Mouse (Mus musculus): ENCODE measurements around the gene Gng3. TPM values are rescaled to one million over a fixed set of nuclear protein-coding genes. Genes with fewer than 3 reads are reported as not detected.
A peak's percentile ranks its signal among the peaks of the same experiment; 100 is the strongest.
"Not testable (repeated sequence)": the region's sequence is repeated elsewhere in the genome, so short reads cannot be mapped to it uniquely, and the experiment has no call there.

The Gng3 gene
- polyA plus RNA-seq, 1 experiment from 2014 or later: 25.2 TPM

DNA sequence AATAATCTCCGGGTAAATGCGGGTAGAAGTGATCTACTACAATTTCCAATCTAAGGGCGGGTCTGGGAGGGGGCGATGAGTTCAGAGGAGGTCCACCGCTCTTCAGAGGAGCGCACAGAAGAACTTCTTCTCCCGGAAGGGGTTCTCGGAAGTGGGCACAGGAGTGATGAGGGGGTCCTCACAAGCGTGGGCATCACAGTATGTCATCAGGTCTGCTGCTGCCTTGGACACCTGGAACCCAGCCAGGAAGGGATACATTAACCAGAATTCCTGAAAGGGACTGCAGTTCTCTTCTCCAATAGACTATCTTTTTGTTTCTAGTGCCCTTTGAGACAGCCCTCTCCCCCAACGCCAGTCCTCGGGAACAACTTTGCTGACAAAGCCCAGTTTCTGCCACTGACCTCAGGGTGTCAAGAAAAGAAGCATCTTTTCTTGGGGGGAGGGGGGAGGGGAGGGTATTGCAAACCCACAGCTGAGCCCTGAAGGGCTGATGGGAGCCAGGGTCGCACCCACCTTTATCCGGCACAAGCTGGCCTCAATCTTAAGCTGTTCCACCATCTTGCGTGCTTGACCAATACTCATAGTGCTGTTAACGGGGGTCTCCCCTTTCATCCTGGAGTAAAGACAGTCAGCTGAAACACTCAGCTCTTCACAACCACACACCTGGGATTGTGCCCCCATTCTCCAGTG, 808 bp downstream of the Gng3 start:
- H3K9ac ChIP-seq (ENCODE audit: low read length): peak overlapping the region; percentile 75
- peaks cover 23% of the 10 kb centered on the region for H3K4me1 ChIP-seq (replicated peaks; ENCODE audit: control insufficient read depth, insufficient read depth, low read length)
- peak overlapping the region; percentile 96 for H3K27ac ChIP-seq (ENCODE audit: low read depth)
- H3K36me3 ChIP-seq (ENCODE audit: control insufficient read depth, insufficient read depth, low read length): peaks cover 23% of the 10 kb centered on the region
- H3K4me2 ChIP-seq (ENCODE audit: low read length): peak overlapping the region; percentile 98
- ATAC-seq (replicated peaks; ENCODE audit: low FRiP score, low TSS enrichment, low read depth): 0 out of 2 replicates have a peak, but pooled peaks have one; percentile 25
- peak overlapping the region; percentile 61 for H3K4me3 ChIP-seq (ENCODE audit: low read depth, low read length)
- no peaks in the 10 kb centered on the region for H3K9me3 ChIP-seq (ENCODE audit: control insufficient read depth, low read length)
- WGBS: 21% methylated on average over 15 of the region's 15 CpGs
- DNase-seq (ENCODE audit: low spot score): no peak
- H3K27me3 ChIP-seq (replicated peaks; ENCODE audit: control insufficient read depth, insufficient read depth, low read length): no peaks in the 10 kb centered on the region

DNA sequence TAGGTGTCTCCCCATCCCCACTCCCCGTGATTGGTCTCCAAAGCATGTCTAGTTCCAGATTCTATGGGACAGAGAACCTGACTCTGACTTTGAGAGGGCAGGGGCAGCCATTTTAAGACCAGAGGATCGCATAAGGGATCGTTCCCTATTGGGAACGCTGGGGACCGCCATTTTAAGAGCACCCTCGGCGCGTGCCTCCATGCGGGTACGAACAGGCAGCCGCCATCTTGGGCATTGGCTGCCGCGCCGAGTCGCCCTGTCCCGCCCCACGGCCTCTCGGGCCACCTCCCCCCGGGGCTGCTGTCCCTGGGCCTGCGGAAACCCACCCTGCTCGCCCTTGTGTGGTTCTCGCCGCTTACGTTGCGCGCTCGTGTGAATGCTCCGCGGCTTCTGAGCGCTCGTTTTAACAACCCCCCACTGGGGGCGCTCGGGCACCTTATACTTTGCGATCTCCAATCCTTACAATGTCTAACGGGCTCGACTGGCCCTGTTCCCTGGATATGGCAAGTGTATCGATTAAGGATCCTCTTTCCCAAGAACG, 1.7 kb downstream of the Gng3 start, which contains the start of gene Bscl2:
Bscl2 (plus strand) TSS at position 217 of the 541 bp plus-strand sequence.
- WGBS: under 1% methylated on average over 38 of the region's 38 CpGs
- Histone ChIP-seq H3K4me3 (ENCODE audit: low read depth, low read length) (peak within 1 kb of the TSS; percentile 61), H3K4me2 (ENCODE audit: low read length) (peak within 1 kb of the TSS; percentile 98), H3K4me1 (replicated peaks; ENCODE audit: control insufficient read depth, insufficient read depth, low read length) (peaks cover 23% of the 10 kb centered on the region), H3K27me3 (replicated peaks; ENCODE audit: control insufficient read depth, insufficient read depth, low read length) (no peaks in the 10 kb centered on the region), H3K9me3 (ENCODE audit: control insufficient read depth, low read length) (no peaks in the 10 kb centered on the region), H3K27ac (ENCODE audit: low read depth) (peak within 1 kb of the TSS; percentile 96), H3K36me3 (ENCODE audit: control insufficient read depth, insufficient read depth, low read length) (peaks cover 27% of the 10 kb centered on the region), H3K9ac (ENCODE audit: low read length) (peak within 1 kb of the TSS; percentile 75)
- ATAC-seq (replicated peaks; ENCODE audit: low FRiP score, low TSS enrichment, low read depth): peak; percentile 74
- peak; percentile 95 for DNase-seq (ENCODE audit: low spot score)

DNA sequence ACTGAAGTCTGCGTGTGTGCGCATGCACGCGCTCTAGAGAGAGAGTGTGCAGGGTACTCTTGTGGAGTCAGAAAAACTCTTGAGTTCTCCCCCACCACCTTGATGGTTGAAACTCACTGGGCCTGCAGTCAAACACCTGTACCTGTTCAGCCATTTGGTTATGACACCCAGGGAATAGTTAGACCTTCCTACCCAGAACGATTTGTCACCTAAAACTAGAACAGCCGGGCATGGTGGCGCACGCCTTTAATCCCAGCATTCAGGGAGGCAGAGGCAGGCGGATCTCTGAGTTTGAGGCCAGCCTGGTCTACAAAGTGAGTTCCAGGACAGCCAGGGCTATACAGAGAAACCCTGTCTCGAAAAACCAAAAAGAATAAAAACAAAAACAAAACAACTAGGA, 2.7 kb downstream of the Gng3 start:
- WGBS: 97% methylated on average over 10 of the region's 10 CpGs
- not testable (repeated sequence) for DNase-seq (ENCODE audit: low spot score)

DNA sequence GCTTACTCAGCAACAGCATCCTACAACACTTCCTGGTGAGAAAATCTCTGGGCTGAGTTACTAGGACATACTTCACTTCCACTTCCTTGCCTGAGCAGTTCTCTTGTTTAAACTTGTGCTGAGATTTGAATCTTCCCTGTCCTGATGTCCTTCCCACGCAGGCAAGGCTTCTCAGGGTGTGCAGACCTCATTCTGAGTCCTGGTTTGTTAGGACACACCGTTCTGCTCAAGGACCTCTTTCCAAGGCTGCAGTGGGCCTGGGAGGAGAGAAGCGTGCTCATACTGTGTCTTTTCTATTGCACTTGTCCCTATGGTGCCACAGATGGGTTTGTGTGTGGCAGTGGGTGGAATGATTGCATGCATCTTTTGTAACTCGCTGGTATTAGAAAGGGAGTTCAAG, 6.0 kb downstream of the Gng3 start:
- Histone ChIP-seq H3K27ac (ENCODE audit: low read depth) (no peak overlapping the region), H3K9ac (ENCODE audit: low read length) (no peak overlapping the region), H3K36me3 (ENCODE audit: control insufficient read depth, insufficient read depth, low read length) (peaks cover 70% of the 10 kb centered on the region), H3K27me3 (replicated peaks; ENCODE audit: control insufficient read depth, insufficient read depth, low read length) (no peaks in the 10 kb centered on the region), H3K9me3 (ENCODE audit: control insufficient read depth, low read length) (no peaks in the 10 kb centered on the region), H3K4me2 (ENCODE audit: low read length) (no peak overlapping the region), H3K4me1 (replicated peaks; ENCODE audit: control insufficient read depth, insufficient read depth, low read length) (peaks cover under 1% of the 10 kb centered on the region; the same call in 1 of the 2 replicates), H3K4me3 (ENCODE audit: low read depth, low read length) (no peak overlapping the region)
- DNase-seq (ENCODE audit: low spot score) (no peak), ATAC-seq (replicated peaks; ENCODE audit: low FRiP score, low TSS enrichment, low read depth) (no peak)
- 93% methylated on average over 4 of the region's 4 CpGs for WGBS

More for the DNA sequence above, 2.7 kb downstream of the Gng3 start:
- H3K4me3 ChIP-seq (ENCODE audit: low read depth, low read length); ATAC-seq (replicated peaks; ENCODE audit: low FRiP score, low TSS enrichment, low read depth); H3K27ac ChIP-seq (ENCODE audit: low read depth); H3K4me2 ChIP-seq (ENCODE audit: low read length); H3K9ac ChIP-seq (ENCODE audit: low read length); H3K27me3 ChIP-seq (replicated peaks; ENCODE audit: control insufficient read depth, insufficient read depth, low read length); H3K9me3 ChIP-seq (ENCODE audit: control insufficient read depth, low read length): not testable (repeated sequence)
- Histone ChIP-seq H3K36me3 (ENCODE audit: control insufficient read depth, insufficient read depth, low read length) (peaks cover 37% of the 10 kb centered on the region), H3K4me1 (replicated peaks; ENCODE audit: control insufficient read depth, insufficient read depth, low read length) (peaks cover 23% of the 10 kb centered on the region)

DNA sequence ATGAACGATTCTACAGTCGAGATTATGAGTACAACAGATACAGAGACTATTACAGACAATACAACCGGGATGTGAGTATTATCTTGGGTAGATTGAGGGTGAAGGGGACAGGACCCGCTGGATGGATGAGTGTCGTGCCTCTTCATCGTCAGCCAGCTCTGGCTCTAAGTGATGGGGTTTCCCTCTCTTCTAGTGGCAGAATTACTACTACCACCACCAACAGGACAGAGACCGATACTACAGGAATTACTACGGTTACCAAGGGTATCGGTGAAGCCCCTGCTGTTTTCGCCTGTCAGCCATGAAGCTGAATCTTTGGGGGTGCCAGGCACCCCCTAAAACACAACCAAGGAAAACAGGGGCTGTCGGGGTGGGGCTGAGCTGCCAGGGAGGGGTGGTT, 7.7 kb downstream of the Gng3 start:
- ATAC-seq (replicated peaks; ENCODE audit: low FRiP score, low TSS enrichment, low read depth) (no peak), DNase-seq (ENCODE audit: low spot score) (no peak)
- Histone ChIP-seq H3K9me3 (ENCODE audit: control insufficient read depth, low read length) (no peaks in the 10 kb centered on the region), H3K4me1 (replicated peaks; ENCODE audit: control insufficient read depth, insufficient read depth, low read length) (no peaks in the 10 kb centered on the region), H3K27ac (ENCODE audit: low read depth) (no peak overlapping the region), H3K4me3 (ENCODE audit: low read depth, low read length) (no peak overlapping the region), H3K9ac (ENCODE audit: low read length) (no peak overlapping the region), H3K27me3 (replicated peaks; ENCODE audit: control insufficient read depth, insufficient read depth, low read length) (no peaks in the 10 kb centered on the region), H3K36me3 (ENCODE audit: control insufficient read depth, insufficient read depth, low read length) (peaks cover 87% of the 10 kb centered on the region), H3K4me2 (ENCODE audit: low read length) (no peak overlapping the region)
- WGBS: 78% methylated on average over 11 of the region's 11 CpGs

DNA sequence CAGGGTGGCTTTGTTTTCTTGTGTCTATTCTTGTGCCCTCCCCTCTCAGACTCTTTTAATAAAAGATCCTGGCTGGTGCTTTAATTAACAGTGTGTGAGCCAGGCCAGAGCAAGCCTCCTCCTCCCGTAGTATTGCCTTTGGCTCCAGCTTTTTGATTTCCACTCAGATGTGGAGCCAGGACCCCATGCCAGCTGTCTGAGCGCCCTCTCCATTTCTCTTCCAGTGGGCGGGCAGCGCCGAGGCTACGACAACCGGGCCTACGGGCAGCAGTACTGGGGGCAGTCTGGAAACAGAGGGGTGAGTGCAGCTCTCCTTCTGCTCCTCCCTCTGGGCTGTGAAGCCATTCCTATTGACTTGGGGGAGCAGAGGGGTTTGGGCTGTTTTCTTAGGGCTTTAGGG, 8.3 kb downstream of the Gng3 start:
- no peaks in the 10 kb centered on the region for H3K4me1 ChIP-seq (replicated peaks; ENCODE audit: control insufficient read depth, insufficient read depth, low read length)
- H3K4me2 ChIP-seq (ENCODE audit: low read length): no peak overlapping the region
- H3K4me3 ChIP-seq (ENCODE audit: low read depth, low read length): no peak overlapping the region
- ATAC-seq (replicated peaks; ENCODE audit: low FRiP score, low TSS enrichment, low read depth) (no peak), DNase-seq (ENCODE audit: low spot score) (no peak)
- H3K9ac ChIP-seq (ENCODE audit: low read length): no peak overlapping the region
- 90% methylated on average over 8 of the region's 8 CpGs for WGBS
- no peaks in the 10 kb centered on the region for H3K9me3 ChIP-seq (ENCODE audit: control insufficient read depth, low read length)
- H3K36me3 ChIP-seq (ENCODE audit: control insufficient read depth, insufficient read depth, low read length): peaks cover 93% of the 10 kb centered on the region
- no peaks in the 10 kb centered on the region for H3K27me3 ChIP-seq (replicated peaks; ENCODE audit: control insufficient read depth, insufficient read depth, low read length)
- no peak overlapping the region for H3K27ac ChIP-seq (ENCODE audit: low read depth)

DNA sequence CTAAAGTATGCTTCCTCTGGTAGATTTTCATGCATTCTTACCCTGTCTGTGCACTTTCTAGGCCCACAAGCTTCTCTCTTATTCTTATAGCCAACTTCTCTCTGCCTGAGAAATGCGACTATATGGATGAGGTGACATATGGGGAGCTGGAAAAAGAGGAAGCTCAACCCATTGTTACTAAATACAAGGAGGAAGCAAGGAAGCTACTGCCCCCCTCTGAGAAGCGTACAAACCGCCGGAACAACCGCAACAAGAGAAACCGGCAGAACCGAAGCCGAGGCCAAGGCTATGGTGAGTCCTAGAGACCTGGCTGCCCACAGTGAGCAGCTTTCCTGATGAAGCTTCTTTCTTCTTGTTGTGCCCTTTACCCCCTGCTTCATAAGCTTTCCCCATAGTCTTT, 9.3 kb downstream of the Gng3 start, which contains the start of gene AC129217.1:
AC129217.1 (plus strand) TSS at position 114 of the 400 bp plus-strand sequence.
- Histone ChIP-seq H3K9me3 (ENCODE audit: control insufficient read depth, low read length) (no peaks in the 10 kb centered on the region), H3K36me3 (ENCODE audit: control insufficient read depth, insufficient read depth, low read length) (peaks cover 100% of the 10 kb centered on the region), H3K27me3 (replicated peaks; ENCODE audit: control insufficient read depth, insufficient read depth, low read length) (no peaks in the 10 kb centered on the region), H3K4me3 (ENCODE audit: low read depth, low read length) (no peak within 1 kb of the TSS), H3K27ac (ENCODE audit: low read depth) (no peak within 1 kb of the TSS), H3K4me1 (replicated peaks; ENCODE audit: control insufficient read depth, insufficient read depth, low read length) (no peaks in the 10 kb centered on the region), H3K4me2 (ENCODE audit: low read length) (no peak within 1 kb of the TSS), H3K9ac (ENCODE audit: low read length) (no peak within 1 kb of the TSS)
- 96% methylated on average over 8 of the region's 8 CpGs for WGBS
- ATAC-seq (replicated peaks; ENCODE audit: low FRiP score, low TSS enrichment, low read depth) (no peak), DNase-seq (ENCODE audit: low spot score) (no peak)

DNA sequence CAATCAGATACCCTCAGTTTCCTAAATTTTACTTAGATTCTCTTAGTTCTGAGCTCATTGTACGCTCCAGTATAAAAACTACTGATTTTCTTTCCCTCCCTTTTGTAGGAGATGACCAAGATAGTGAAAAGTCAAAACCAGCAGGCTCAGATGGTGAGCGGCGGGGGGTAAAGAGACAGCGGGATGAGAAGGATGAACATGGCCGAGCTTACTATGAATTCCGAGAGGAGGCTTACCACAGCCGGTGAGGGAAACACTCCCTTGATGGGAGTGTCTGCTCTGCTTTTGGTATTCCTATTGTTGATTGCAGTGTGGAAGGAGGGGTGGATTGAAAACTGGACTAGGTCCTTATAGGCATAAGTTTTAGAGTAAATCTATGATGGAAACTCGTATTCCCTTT, 16.3 kb downstream of the Gng3 start:
- Histone ChIP-seq H3K4me1 (replicated peaks; ENCODE audit: control insufficient read depth, insufficient read depth, low read length) (peaks cover 16% of the 10 kb centered on the region), H3K9me3 (ENCODE audit: control insufficient read depth, low read length) (no peaks in the 10 kb centered on the region), H3K4me2 (ENCODE audit: low read length) (peak overlapping the region; percentile 79), H3K9ac (ENCODE audit: low read length) (peak overlapping the region; percentile 14; the same call in 1 of the 2 replicates), H3K27ac (ENCODE audit: low read depth) (no peak overlapping the region), H3K36me3 (ENCODE audit: control insufficient read depth, insufficient read depth, low read length) (peaks cover 52% of the 10 kb centered on the region), H3K4me3 (ENCODE audit: low read depth, low read length) (0 out of 2 replicates have a peak overlapping the region, but pooled peaks have one; percentile 16), H3K27me3 (replicated peaks; ENCODE audit: control insufficient read depth, insufficient read depth, low read length) (no peaks in the 10 kb centered on the region)
- DNase-seq (ENCODE audit: low spot score) (no peak), ATAC-seq (replicated peaks; ENCODE audit: low FRiP score, low TSS enrichment, low read depth) (no peak)
- WGBS: 73% methylated on average over 8 of the region's 8 CpGs
